Comparison of ENCODE assay signal across 8 mouse cellular contexts in genomic region chr3:122246986-122247767, GRCm38 (mm10). TPM values are rescaled to one million over a fixed set of nuclear protein-coding genes. Genes with fewer than 3 reads are reported as not detected.
DNase-seq lines count a peak whose midpoint lies in the region; ATAC-seq and TF ChIP-seq lines count a peak whose summit lies in the region.

No protein-coding gene starts in this region.

- peaks cover 2% of the 10 kb centered on the region for H3K4me1 ChIP-seq in ES-Bruce4 (ENCODE audit: control insufficient read depth, insufficient read depth, low read length)
- peaks cover 40% of the 10 kb centered on the region for H3K4me1 ChIP-seq in bone marrow macrophage, adult 2 months (ENCODE audit: control insufficient read depth, insufficient read depth, low read length)
- peaks cover 23% of the 10 kb centered on the region for H3K4me1 ChIP-seq in forebrain, embryonic 15.5 days
- peaks cover 16% of the 10 kb centered on the region for H3K4me1 ChIP-seq in limb, embryonic 13.5 days
- H3K4me1 ChIP-seq in neural tube, embryonic 15.5 days: peaks cover 22% of the 10 kb centered on the region

- H3K36me3 ChIP-seq in ES-Bruce4 (ENCODE audit: control insufficient read depth, insufficient read depth, low read length, poor library complexity, severe bottlenecking): peaks cover 4% of the 10 kb centered on the region
- H3K36me3 ChIP-seq in forebrain, embryonic 15.5 days: no peaks in the 10 kb centered on the region
- no peaks in the 10 kb centered on the region for H3K36me3 ChIP-seq in limb, embryonic 13.5 days
- H3K36me3 ChIP-seq in neural tube, embryonic 15.5 days: no peaks in the 10 kb centered on the region

- peak overlapping the region; percentile 98 for H3K4me3 ChIP-seq in ES-Bruce4 (ENCODE audit: low read depth, low read length)
- peak overlapping the region; percentile 98 for H3K4me3 ChIP-seq in bone marrow macrophage, adult 2 months (ENCODE audit: insufficient read depth, low read length)
- H3K4me3 ChIP-seq in forebrain, embryonic 15.5 days: peak overlapping the region; percentile 95
- peak overlapping the region; percentile 92 for H3K4me3 ChIP-seq in limb, embryonic 13.5 days
- peak overlapping the region; percentile 97 for H3K4me3 ChIP-seq in neural tube, embryonic 15.5 days (replicated peaks)

- DNase-seq in layer of hippocampus, adult 9-10 months (ENCODE audit: low spot score): no peak
- no peak for DNase-seq in right cerebral cortex, postnatal 10 days (ENCODE audit: low spot score in 2 of 2)
- no peak for DNase-seq in MN1 (ENCODE audit: low spot score)

- no peak for TF ChIP-seq CTCF in ES-Bruce4 (IDR thresholded peaks at IDR 0.05; ENCODE audit: low read depth, low read length)
- no peak for TF ChIP-seq CTCF in bone marrow macrophage, adult 2 months (IDR thresholded peaks at IDR 0.05; ENCODE audit: low read depth, low read length)

- H3K9me3 ChIP-seq in ES-Bruce4 (replicated peaks; ENCODE audit: control insufficient read depth, insufficient read depth, low read length, poor library complexity, severe bottlenecking): no peaks in the 10 kb centered on the region
- H3K9me3 ChIP-seq in forebrain, embryonic 15.5 days: no peaks in the 10 kb centered on the region
- H3K9me3 ChIP-seq in limb, embryonic 13.5 days: no peaks in the 10 kb centered on the region
- H3K9me3 ChIP-seq in neural tube, embryonic 15.5 days (replicated peaks): no peaks in the 10 kb centered on the region

- peak overlapping the region; percentile 67 for H3K4me2 ChIP-seq in forebrain, embryonic 15.5 days (replicated peaks)
- H3K4me2 ChIP-seq in limb, embryonic 13.5 days (replicated peaks): peak overlapping the region; percentile 79
- peak overlapping the region; percentile 73 for H3K4me2 ChIP-seq in neural tube, embryonic 15.5 days

- TF ChIP-seq EP300 in ES-Bruce4 (IDR thresholded peaks at IDR 0.05; ENCODE audit: insufficient read depth, low read depth, low read length): no peak

- H3K27ac ChIP-seq in ES-Bruce4 (ENCODE audit: insufficient read depth, low read length): no peak overlapping the region
- 0 out of 2 replicates have a peak overlapping the region, but pooled peaks have one; percentile 4 for H3K27ac ChIP-seq in bone marrow macrophage, adult 2 months (ENCODE audit: insufficient read depth, low read depth, low read length)
- H3K27ac ChIP-seq in forebrain, embryonic 15.5 days (replicated peaks): no peak overlapping the region
- H3K27ac ChIP-seq in limb, embryonic 13.5 days: no peak overlapping the region
- no peak overlapping the region for H3K27ac ChIP-seq in neural tube, embryonic 15.5 days (replicated peaks)

- ATAC-seq in forebrain, embryonic 15.5 days (replicated peaks): no peak
- ATAC-seq in limb, embryonic 13.5 days (ENCODE audit: low FRiP score, low read depth): no peak
- no peak for ATAC-seq in neural tube, embryonic 15.5 days (ENCODE audit: low FRiP score)

- H3K9ac ChIP-seq in ES-Bruce4 (ENCODE audit: low read depth, poor library complexity, severe bottlenecking): peak overlapping the region; percentile 99
- H3K9ac ChIP-seq in forebrain, embryonic 15.5 days (replicated peaks): peak overlapping the region; percentile 21; the same call in 1 of the 2 replicates
- H3K9ac ChIP-seq in limb, embryonic 13.5 days: 0 out of 2 replicates have a peak overlapping the region, but pooled peaks have one; percentile 35
- peak overlapping the region; percentile 36; the same call in 1 of the 2 replicates for H3K9ac ChIP-seq in neural tube, embryonic 15.5 days (replicated peaks)

- TF ChIP-seq POLR2A in ES-Bruce4 (IDR thresholded peaks at IDR 0.05; ENCODE audit: insufficient read depth, low read length): no peak
- no peak for TF ChIP-seq POLR2A in bone marrow macrophage, adult 2 months (IDR thresholded peaks at IDR 0.05; ENCODE audit: borderline replicate concordance, low read depth, low read length)

- WGBS in forebrain, embryonic 15.5 days: 72% methylated on average over 12 of the region's 12 CpGs
- WGBS in limb, embryonic 13.5 days: 63% methylated on average over 12 of the region's 12 CpGs
- 68% methylated on average over 12 of the region's 12 CpGs for WGBS in neural tube, embryonic 15.5 days

- H3K27me3 ChIP-seq in ES-Bruce4 (ENCODE audit: control insufficient read depth, insufficient read depth, low read length, poor library complexity, severe bottlenecking): no peaks in the 10 kb centered on the region
- H3K27me3 ChIP-seq in forebrain, embryonic 15.5 days: no peaks in the 10 kb centered on the region
- H3K27me3 ChIP-seq in limb, embryonic 13.5 days: no peaks in the 10 kb centered on the region
- no peaks in the 10 kb centered on the region for H3K27me3 ChIP-seq in neural tube, embryonic 15.5 days (replicated peaks)

RNA-seq across cellular contexts. Expression of gene Gclm, which starts 1.8 kb away (rescaled TPM):
- 123 and 140 TPM in 2 replicates for polyA plus RNA-seq in ES-Bruce4 (2011; ENCODE audit: insufficient read depth, insufficient read length, low read depth, missing spikeins)
- 305 and 316 TPM in 2 replicates for polyA plus RNA-seq in bone marrow macrophage, adult 2 months (2012; ENCODE audit: insufficient read depth, insufficient read length, missing spikeins)
- polyA plus RNA-seq in forebrain, embryonic 15.5 days (2015; fragmentation: Nextera tagmentation; extraction: Ambion mirVana): 52.6 and 57.4 TPM in 2 replicates
- 43.8 and 52.2 TPM in 2 replicates for polyA plus RNA-seq in limb, embryonic 13.5 days (2015; fragmentation: Nextera tagmentation; extraction: Ambion mirVana)
- polyA plus RNA-seq in neural tube, embryonic 15.5 days (2015; fragmentation: Nextera tagmentation; extraction: Ambion mirVana): 50.0 and 52.7 TPM in 2 replicates

RNA-seq across cellular contexts. Expression of gene Dnttip2, which starts 27.0 kb away (rescaled TPM):
- 123 and 132 TPM in 2 replicates for polyA plus RNA-seq in ES-Bruce4 (2011; ENCODE audit: insufficient read depth, insufficient read length, low read depth, missing spikeins)
- polyA plus RNA-seq in bone marrow macrophage, adult 2 months (2012; ENCODE audit: insufficient read depth, insufficient read length, missing spikeins): 43.5 and 45.8 TPM in 2 replicates
- polyA plus RNA-seq in forebrain, embryonic 15.5 days (2015; fragmentation: Nextera tagmentation; extraction: Ambion mirVana): 51.9 and 59.9 TPM in 2 replicates
- 78.3 and 80.3 TPM in 2 replicates for polyA plus RNA-seq in limb, embryonic 13.5 days (2015; fragmentation: Nextera tagmentation; extraction: Ambion mirVana)
- polyA plus RNA-seq in neural tube, embryonic 15.5 days (2015; fragmentation: Nextera tagmentation; extraction: Ambion mirVana): 42.3 and 47.5 TPM in 2 replicates

RNA-seq across cellular contexts. Expression of gene Bcar3, which starts 46.8 kb away (rescaled TPM):
- 26.3 and 26.4 TPM in 2 replicates for polyA plus RNA-seq in ES-Bruce4 (2011; ENCODE audit: insufficient read depth, insufficient read length, low read depth, missing spikeins)
- polyA plus RNA-seq in bone marrow macrophage, adult 2 months (2012; ENCODE audit: insufficient read depth, insufficient read length, missing spikeins): 6.8 and 9.8 TPM in 2 replicates
- 5.0 and 6.1 TPM in 2 replicates for polyA plus RNA-seq in forebrain, embryonic 15.5 days (2015; fragmentation: Nextera tagmentation; extraction: Ambion mirVana)
- 7.3 and 8.1 TPM in 2 replicates for polyA plus RNA-seq in limb, embryonic 13.5 days (2015; fragmentation: Nextera tagmentation; extraction: Ambion mirVana)
- polyA plus RNA-seq in neural tube, embryonic 15.5 days (2015; fragmentation: Nextera tagmentation; extraction: Ambion mirVana): 5.5 and 7.4 TPM in 2 replicates

Comparison
In these comparisons a context has a peak if more than half of its experiments do, and no peak if none do; other contexts are left out.
1. H3K9ac ChIP-seq: peak in every context shown above with its lines; median percentile 99 in ES-Bruce4; 36 in neural tube, embryonic 15.5 days; 35 in limb, embryonic 13.5 days; 21 in forebrain, embryonic 15.5 days.